Mouse (Mus musculus) kidney, adult 2 months (tissue): Measurements from ENCODE around the gene Nubpl.

Experiments used
- CTCF ChIP-seq: fragments of 200-500 bp; conservative IDR thresholded peaks from 2 replicates; pipeline ENCODE4 v1.5.1; 2011; ENCODE audit warnings: low read depth, mild to moderate bottlenecking, control low read depth, low read length, moderate library complexity, mixed read lengths; ENCODE audit not compliant: insufficient read depth, insufficient read length
- POLR2A ChIP-seq: fragments of 200-500 bp; IDR thresholded peaks from one replicate; pipeline ENCODE4 v1.6.1; 2011; ENCODE audit warnings: low read depth, low read length, control low read depth

DNA sequence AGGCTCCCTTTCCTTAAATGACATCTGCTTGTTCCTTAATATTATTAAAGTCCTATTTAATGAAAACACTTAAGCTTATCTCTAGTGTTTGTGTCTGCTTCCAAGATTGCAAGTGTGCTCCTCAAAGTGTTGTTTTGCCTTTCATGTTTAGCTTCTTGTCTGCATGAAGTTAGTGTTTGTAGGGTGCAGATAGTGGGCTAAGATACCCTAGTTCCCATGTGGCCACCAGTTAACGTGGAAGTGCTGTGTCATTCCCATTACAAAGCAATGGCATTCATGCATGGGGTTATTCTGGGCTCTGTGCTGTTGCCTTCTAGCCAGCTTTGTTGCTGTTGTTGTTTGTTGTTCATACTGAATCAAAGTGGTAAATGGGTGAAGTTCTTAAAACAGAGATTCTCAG lies 201.1 kb downstream of the Nubpl start:
- TF ChIP-seq CTCF (no peak), POLR2A (no peak)
